Mouse (Mus musculus): ENCODE measurements around the gene Gm10715. TPM values are rescaled to one million over a fixed set of nuclear protein-coding genes. Genes with fewer than 3 reads are reported as not detected.
"Not testable (repeated sequence)": the region's sequence is repeated elsewhere in the genome, so short reads cannot be mapped to it uniquely, and the experiment has no call there.

Gm10715 gene
- polyA plus RNA-seq, 1 experiment from 2014 or later, result not detected

- H3K4me1 ChIP-seq; H3K9me3 ChIP-seq; H3K27me3 ChIP-seq; H3K36me3 ChIP-seq; ATAC-seq (ENCODE audit: insufficient number of reproducible peaks, insufficient read depth, low FRiP score, low TSS enrichment); H3K27ac ChIP-seq; H3K9ac ChIP-seq; H3K4me2 ChIP-seq (replicated peaks); H3K4me3 ChIP-seq: not testable (repeated sequence)
- 64% methylated on average over 9 of the region's 9 CpGs for WGBS
These were observed 9.9 kb upstream of the Gm10715 start for GRCm38 (mm10) chr9:3026741-3027140.

GRCm38 (mm10) chr9:3027200-3027599 is 9.5 kb upstream of the Gm10715 start:
- 69% methylated on average over 9 of the region's 9 CpGs for WGBS
- not testable (repeated sequence) for H3K9ac ChIP-seq; H3K36me3 ChIP-seq; H3K27ac ChIP-seq; H3K9me3 ChIP-seq; ATAC-seq (ENCODE audit: insufficient number of reproducible peaks, insufficient read depth, low FRiP score, low TSS enrichment); H3K27me3 ChIP-seq; H3K4me3 ChIP-seq; H3K4me2 ChIP-seq (replicated peaks); H3K4me1 ChIP-seq

DNA sequence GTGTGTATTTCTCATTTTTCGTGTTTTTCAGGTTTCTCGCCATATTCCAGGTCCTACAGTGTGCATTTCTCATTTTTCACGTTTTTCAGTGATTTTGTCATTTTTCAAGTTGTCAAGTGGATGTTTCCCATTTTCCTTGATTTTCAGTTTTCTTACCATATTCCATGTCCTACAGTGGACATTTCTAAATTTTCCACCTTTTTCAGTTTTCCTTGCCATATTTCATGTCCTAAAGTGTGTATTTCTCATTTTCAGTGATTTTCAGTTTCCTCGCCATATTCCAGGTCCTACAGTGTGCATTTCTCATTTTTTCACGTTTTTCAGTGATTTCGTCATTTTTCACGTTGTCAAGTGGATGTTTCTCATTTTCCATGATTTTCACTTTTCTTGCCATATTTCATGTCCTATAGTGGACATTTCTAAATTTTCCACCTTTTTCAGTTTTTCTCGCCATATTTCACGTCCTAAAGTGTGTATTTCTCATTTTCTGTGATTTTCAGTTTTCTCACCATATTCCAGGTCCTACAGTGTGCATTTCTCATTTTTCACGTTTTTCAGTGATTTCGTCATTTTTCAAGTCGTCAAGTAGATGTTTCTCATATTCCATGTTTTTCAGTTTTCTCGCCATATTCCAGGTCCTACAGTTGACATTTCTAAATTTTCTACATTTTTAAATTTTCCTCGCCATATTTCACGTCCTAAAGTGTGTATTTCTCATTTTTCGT is 7.2 kb upstream of the Gm10715 start:
- H3K36me3 ChIP-seq, H3K9ac ChIP-seq: not testable (repeated sequence)

GRCm38 (mm10) chr9:3030677-3031318 is 5.9 kb upstream of the Gm10715 start:
- not testable (repeated sequence) for H3K4me1 ChIP-seq; ATAC-seq (ENCODE audit: insufficient number of reproducible peaks, insufficient read depth, low FRiP score, low TSS enrichment); H3K36me3 ChIP-seq; H3K27ac ChIP-seq; H3K27me3 ChIP-seq; H3K4me2 ChIP-seq (replicated peaks); H3K9me3 ChIP-seq; H3K4me3 ChIP-seq; H3K9ac ChIP-seq
- WGBS, result 51% methylated on average over 2 of the region's 10 CpGs

More for the DNA sequence above, 7.2 kb upstream of the Gm10715 start:
- 64% methylated on average over 13 of the region's 16 CpGs for WGBS
- not testable (repeated sequence) for ATAC-seq (ENCODE audit: insufficient number of reproducible peaks, insufficient read depth, low FRiP score, low TSS enrichment); H3K4me3 ChIP-seq; H3K4me2 ChIP-seq (replicated peaks); H3K4me1 ChIP-seq; H3K27me3 ChIP-seq; H3K27ac ChIP-seq; H3K9me3 ChIP-seq

DNA sequence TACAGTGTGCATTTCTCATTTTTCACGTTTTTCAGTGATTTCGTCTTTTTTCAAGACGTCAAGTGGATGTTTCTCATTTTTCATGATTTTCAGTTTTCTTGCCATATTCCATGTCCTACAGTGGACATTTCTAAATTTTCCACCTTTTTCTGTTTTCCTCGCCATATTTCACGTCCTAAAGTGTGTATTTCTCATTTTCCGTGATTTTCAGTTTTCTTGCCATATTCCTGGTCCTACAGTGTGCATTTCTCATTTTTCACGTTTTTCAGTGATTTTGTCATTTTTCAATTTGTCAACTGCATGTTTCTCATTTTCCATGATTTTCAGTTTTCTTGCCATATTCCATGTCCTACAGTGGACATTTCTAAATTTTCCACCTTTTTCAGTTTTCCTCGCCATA is 2.4 kb upstream of the Gm10715 start, which contains the start of gene Gm17535:
Gene Gm17535, plus strand, starts transcription at position 301 of the 400 bp plus-strand sequence.
- H3K27me3 ChIP-seq; ATAC-seq (ENCODE audit: insufficient number of reproducible peaks, insufficient read depth, low FRiP score, low TSS enrichment); H3K27ac ChIP-seq; H3K9me3 ChIP-seq; H3K36me3 ChIP-seq; H3K4me1 ChIP-seq; H3K4me3 ChIP-seq; H3K9ac ChIP-seq; H3K4me2 ChIP-seq (replicated peaks): not testable (repeated sequence)
- 33% methylated on average over 1 of the region's 8 CpGs for WGBS

GRCm38 (mm10) chr9:3038161-3038560 is 1.5 kb downstream of the Gm10715 start:
- H3K4me1 ChIP-seq; H3K27me3 ChIP-seq; H3K4me2 ChIP-seq (replicated peaks); H3K27ac ChIP-seq; ATAC-seq (ENCODE audit: insufficient number of reproducible peaks, insufficient read depth, low FRiP score, low TSS enrichment); H3K9ac ChIP-seq; H3K36me3 ChIP-seq; H3K4me3 ChIP-seq: not testable (repeated sequence)
- 71% methylated on average over 4 of the region's 4 CpGs for WGBS
- peaks cover 12% of the 10 kb centered on the region for H3K9me3 ChIP-seq

Small RNAs within 50 kb of the gene (microRNA-seq; reads per million reads assigned to microRNA genes)
- gene Mir101c, result not detected

Other genes starting within 250 kb of the Gm10715 start
- gene Gm10722, start 36.0 kb upstream of the Gm10715 start, polyA plus RNA-seq (2016; fragmentation: Nextera tagmentation; extraction: Ambion mirVana), result not detected in 2 replicates
- gene Gm11168, start 33.5 kb upstream of the Gm10715 start, polyA plus RNA-seq (2016; fragmentation: Nextera tagmentation; extraction: Ambion mirVana), result not detected in 2 replicates
- not detected in 2 replicates for gene Gm10721, start 23.7 kb upstream of the Gm10715 start, polyA plus RNA-seq (2016; fragmentation: Nextera tagmentation; extraction: Ambion mirVana)
- gene Gm10720, start 21.2 kb upstream of the Gm10715 start, polyA plus RNA-seq (2016; fragmentation: Nextera tagmentation; extraction: Ambion mirVana), result not detected in 2 replicates
- gene Gm10719, start 19.5 kb upstream of the Gm10715 start, polyA plus RNA-seq (2016; fragmentation: Nextera tagmentation; extraction: Ambion mirVana), result not detected in 2 replicates
- gene Gm10718, start 13.3 kb upstream of the Gm10715 start, polyA plus RNA-seq (2016; fragmentation: Nextera tagmentation; extraction: Ambion mirVana), result 0.26 TPM in 1 of 2 replicates, not detected in the other
- not detected in 2 replicates for gene Gm10717, start 11.5 kb upstream of the Gm10715 start, polyA plus RNA-seq (2016; fragmentation: Nextera tagmentation; extraction: Ambion mirVana)
- gene Gm17535, start 2.3 kb upstream of the Gm10715 start, polyA plus RNA-seq (2016; fragmentation: Nextera tagmentation; extraction: Ambion mirVana), result not detected in 2 replicates

All from embryonic facial prominence, embryonic 12.5 days (tissue).